Mouse (Mus musculus): Measurements from ENCODE around the gene Rpgrip1l.

Gene Rpgrip1l

DNA sequence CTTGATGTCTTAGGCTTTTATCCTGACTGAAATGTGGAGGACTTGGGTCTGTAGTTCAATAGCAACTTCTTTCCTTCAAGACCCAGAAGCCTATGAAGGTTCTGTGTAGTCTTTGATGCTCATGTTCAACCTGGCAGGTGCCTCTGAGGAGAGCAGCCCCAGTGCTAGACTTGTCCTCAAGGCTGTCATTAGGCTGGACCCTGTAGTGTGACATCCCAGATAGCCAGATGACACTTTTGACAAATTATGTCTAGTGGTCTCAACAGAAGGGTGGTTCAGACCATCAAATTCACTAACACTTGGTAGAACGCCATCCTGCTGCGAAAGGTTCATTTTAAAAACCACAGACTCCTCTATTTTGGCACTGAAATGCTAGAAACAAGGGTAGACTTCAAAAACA is 100.1 kb downstream of the Rpgrip1l start:
- no peak for DNase-seq (ENCODE audit: inconsistent age in 2 of 2, low spot score in 1 of 2)

DNA sequence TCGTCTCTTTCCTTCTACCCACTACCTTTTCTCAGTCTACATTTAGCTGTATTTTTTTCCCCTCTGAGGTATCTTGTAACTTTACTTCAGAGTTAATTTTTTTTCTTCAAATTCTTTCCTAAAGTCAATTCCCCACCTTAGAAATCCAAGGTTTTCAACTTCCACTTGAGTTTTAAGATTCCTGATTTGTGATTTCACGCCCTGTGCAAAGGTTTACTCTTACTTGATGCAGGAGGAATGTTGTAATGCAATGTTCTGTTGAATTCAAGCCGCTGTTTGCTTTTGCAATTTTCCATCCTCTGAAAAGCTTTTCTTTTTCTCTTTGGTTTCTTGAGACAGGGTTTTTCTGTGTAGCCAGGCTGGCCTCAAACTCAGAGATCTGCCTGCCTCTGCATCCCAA is 103.4 kb downstream of the Rpgrip1l start:
- no peak for DNase-seq (ENCODE audit: inconsistent age in 2 of 2, low spot score in 1 of 2)

DNA sequence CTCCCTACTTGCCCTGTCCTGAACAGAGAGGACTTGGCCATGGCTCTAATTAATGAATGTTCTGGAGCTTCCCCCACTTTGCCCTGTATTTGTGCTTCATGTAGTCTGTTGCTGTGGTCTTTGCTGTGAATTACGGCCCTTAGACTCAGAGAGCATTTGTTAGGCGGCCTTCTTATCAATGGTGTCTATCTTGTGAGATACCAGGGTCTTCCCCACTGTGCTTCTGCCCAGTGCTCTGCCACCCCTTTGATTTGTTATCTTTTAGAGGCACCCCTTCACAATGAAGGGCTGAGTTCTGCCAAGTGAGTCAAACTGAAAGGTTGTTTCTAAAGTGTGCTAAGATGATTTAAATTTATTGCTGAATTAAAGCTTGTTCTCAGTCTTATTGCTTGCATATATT is 105.4 kb downstream of the Rpgrip1l start:
- DNase-seq (ENCODE audit: inconsistent age in 2 of 2, low spot score in 1 of 2): no peak

DNA sequence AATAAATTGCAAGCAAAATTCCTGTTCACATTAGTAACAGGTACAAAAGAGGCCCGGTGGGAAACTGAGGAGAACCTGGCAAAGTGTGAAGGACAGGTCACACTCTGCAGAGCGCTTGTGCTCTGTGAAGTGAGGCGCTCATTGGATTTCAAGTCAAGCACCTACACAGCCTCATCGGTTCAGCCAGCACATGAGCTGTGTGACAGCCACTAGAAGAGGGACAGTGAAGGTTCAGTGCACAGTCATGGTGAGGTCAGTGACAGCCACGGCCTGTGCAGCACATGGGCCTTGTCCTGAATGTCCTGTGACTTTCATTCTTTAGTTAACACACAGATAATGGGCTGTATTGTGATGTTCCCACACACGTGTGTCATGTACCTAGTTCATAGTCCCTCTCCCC is 107.2 kb downstream of the Rpgrip1l start:
- DNase-seq (ENCODE audit: inconsistent age in 2 of 2, low spot score in 1 of 2): no peak

DNA sequence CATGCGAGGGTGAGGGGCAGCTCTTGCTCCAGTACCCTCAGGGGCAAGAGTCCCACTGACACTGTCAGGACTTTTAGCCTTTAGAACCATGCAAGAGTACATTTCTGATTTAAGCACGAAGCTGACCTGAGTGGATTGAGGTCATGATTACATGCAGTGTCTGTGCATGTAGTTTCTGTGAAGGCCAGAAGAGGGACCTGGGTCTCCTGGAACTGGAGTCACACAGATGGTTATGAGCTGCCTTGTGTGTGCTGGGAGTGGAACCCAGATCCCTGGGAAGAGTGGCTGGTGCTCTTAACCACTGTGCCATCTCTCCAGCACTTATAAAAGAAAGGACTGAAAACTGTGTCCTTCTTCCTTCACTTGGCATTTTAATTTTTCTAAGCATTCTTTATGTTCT is 111.9 kb downstream of the Rpgrip1l start:
- DNase-seq (ENCODE audit: inconsistent age in 2 of 2, low spot score in 1 of 2): no peak

DNA sequence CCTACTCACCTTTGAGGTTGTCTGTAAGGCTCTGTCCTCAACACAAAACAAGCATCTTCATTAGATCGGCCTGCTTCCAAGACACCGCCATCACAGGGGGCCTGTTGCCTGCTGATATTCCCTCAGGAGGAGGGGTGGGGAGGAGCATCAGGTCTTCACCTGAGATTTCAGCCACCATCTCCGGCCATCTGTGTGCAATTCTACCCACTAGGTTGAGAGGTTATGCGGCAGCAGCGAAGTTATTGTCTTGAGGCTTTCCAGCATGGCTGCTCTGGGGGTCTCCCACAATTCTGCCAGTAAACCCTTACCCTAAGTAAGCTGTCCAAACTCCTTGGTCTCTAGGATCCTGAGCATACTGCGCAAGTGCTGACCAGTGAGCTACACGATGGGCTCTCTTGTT is 113.2 kb downstream of the Rpgrip1l start, which contains the start of gene Aktip:
Gene Aktip, minus strand, starts transcription at position 101 of the 400 bp plus-strand sequence.
- DNase-seq (ENCODE audit: inconsistent age in 2 of 2, low spot score in 1 of 2): no peak

DNA sequence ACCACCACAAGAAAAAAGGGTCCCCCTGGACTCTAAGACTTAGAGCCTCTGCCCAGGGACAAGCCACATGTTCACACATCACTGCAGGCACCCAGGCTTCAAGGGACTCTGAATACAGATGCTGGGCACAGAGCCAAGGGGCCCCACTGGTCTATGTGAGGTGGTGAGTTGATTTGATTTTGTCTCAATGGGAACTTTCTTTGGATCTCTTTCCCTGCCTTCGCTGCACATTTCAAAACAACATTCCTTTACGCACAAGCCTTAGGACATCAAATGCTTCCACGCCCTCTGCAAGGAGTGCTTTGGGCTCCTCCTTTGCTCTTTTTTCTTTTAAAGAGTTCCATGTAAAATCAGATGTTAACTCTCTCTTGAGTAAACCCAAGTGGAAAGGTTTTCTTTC is 115.0 kb downstream of the Rpgrip1l start:
- no peak for DNase-seq (ENCODE audit: inconsistent age in 2 of 2, low spot score in 1 of 2)

DNA sequence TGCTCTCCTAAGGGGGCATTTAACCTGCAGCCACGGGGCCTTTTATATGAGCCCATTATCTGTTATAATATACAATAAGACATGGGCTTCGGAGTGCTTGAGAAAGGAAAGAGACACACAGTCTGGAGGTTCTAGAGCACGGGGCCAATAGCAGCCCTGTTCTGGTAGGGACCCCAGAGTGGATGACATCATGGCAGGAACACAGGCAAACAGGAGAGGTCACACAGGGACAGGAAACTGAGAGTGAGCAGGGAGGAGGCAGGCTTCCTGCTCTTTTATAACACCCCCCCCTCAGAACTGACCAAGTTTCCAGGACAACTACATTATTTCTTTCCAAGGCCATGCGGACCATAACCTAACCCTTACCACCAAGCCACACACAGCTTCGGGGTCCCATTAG is 115.8 kb downstream of the Rpgrip1l start:
- DNase-seq (ENCODE audit: inconsistent age in 2 of 2, low spot score in 1 of 2): no peak

DNA sequence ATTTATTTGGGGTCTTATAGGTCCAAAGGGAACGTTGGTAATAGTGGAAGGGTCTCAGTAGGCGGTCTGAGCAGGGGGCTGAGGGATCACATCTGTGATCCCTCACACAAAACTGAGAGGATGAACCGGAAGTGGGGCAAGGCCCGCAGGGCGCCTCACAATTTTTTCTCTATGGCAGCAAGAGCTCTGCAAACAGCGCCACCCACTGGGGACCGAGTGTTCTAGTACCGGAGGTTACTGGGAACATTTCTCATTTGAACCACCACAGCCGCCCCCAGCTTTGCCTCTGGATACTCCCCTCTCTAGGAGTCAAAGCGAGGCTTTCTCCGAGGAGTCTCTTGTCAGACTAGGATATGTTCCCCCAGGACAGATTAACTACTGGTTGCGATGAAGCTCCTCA is 116.4 kb downstream of the Rpgrip1l start:
- DNase-seq (ENCODE audit: inconsistent age in 2 of 2, low spot score in 1 of 2): no peak

DNA sequence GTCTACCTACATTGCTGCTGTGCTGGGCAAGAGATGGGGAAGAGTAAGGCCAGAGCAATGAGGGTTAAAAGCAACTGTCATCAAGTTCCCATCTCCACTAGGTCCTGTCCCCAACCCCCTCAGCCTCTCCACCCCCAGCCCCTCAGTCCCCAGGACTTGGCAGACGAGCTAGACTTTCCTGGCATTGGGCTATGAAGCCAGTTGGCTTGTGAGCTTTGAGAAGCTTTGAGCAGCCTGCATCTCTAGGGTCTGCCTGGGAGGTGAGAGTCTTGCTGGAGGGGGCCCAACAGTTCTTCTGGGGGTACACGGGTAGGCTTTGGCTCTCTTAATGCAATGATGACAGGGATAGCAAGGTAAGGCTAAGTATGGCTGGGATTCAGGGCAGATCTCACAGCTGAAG is 119.0 kb downstream of the Rpgrip1l start:
- no peak for DNase-seq (ENCODE audit: inconsistent age in 2 of 2, low spot score in 1 of 2)

DNA sequence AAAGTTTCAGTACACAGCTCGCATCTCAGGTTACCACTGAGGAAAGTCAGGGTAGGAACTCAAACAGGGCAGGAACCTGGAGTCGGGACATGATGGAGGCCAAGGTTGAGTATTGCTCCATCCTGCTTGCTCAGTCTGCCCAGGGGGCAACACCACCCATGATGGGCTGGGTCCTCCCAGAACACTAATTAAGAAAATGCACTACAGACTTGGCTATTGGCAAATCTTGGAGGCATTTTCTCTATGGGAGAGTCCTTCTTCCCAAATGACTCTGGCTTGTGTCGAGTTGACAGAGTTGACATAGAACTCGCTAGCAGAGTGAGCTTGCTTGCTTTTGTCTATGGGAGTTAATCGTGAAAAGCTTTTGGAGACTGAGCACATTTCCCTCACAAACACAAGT is 120.1 kb downstream of the Rpgrip1l start:
- no peak for DNase-seq (ENCODE audit: inconsistent age in 2 of 2, low spot score in 1 of 2)

DNA sequence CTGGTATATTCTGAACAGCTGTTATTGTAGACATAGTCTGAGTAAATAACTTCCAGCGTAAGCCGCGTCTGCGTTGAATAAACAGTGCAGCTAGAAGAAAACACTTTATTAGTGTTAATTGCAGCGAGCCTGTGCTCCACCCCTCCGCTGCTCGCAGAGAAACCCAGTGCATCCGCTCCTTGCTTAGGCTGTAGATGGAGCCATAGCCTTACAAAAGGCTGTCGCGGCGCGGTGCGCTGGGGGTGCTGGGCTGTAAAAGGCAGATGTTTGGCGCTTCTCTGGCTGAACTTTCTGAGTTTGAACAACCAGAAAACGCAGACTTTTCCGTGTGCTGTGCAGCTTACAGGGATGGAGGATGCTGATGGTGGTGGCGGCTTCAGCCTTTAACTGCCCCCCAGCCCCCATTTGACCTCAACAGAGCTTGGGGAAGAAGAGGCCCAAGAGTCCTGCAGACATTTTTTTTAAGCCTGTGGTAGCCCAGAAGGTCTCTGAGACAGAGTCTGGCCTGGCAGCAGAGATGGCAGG is 122.2 kb downstream of the Rpgrip1l start:
- peak; percentile 27 to 69 for DNase-seq (ENCODE audit: inconsistent age in 2 of 2, low spot score in 1 of 2)

DNA sequence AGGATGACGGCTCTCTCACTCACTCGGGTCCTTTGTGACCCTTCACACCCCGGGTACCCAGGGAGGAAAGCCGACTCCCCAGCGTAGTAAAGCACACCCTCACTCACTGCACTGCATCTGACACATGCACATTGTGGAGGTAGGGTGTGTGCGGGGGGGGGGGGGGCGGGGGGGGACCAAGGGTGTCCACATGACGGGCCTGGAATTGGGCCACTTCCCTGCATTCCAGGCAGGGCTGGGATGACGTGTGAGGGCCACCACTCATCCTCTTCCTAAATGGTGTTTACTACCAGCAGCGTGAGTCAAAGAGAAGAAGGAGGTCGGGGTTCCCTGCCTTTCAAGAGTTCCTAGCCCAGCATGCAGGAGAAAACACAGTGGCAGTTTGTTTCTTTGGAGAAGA is 124.9 kb downstream of the Rpgrip1l start:
- no peak for DNase-seq (ENCODE audit: inconsistent age in 2 of 2, low spot score in 1 of 2)

DNA sequence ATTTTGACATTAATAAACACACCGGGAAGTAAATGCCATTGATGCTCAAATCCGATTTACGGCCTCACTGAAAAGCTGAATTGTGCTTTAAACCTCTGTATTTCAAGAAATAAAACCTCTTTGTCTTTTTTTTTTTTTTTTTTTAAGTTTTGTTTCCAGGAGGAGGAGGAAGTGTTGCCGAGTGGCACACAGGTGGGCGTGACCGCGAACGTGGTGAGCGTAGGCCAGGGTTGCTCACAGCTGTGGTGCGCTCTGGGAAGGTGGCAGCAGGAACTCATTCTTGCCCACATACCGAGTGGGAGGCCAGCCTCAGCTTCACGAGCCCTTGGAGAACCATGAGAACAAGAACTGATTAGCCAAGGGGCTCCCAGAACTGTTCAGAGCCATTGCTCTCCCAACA is 126.7 kb downstream of the Rpgrip1l start:
- no peak for DNase-seq (ENCODE audit: inconsistent age in 2 of 2, low spot score in 1 of 2)

DNA sequence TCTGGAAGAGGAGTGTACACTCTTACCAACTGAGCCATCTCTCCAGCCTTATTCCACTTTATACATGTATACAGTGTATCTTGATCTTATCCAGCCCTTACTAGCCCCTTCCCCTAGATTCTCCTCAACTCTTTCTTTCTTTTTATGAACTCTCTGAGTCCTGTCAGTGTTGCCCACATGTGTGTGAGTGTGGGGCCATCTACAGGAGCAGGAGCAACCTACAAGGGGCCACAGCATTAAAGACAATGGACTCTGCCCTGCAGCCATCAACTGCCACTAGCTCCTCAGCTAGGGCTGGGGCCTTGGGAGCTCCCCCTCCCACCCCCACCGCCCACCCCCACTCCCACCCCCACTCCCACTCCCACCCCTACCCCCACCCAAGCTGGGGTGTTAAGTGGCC is 135.4 kb downstream of the Rpgrip1l start:
- no peak for DNase-seq (ENCODE audit: inconsistent age in 2 of 2, low spot score in 1 of 2)

DNA sequence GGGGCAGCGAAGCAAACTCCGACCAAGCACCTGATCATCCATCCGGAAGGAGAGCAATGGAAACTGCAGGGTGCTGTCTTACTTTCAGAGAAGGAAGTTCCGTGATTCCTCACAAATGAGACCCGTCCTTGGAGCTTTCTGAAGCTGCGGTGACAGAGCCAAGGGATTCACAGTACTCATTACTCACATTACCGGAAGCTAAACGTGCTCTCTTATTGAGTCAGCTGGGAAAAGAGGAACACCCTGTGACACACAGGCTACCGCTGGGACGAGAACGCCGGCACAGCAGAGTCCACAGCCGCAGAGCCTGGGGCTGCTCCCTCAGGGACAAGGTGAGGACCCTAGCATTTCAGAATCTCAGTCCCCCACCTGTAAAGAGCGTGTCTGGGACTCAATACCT is 136.9 kb downstream of the Rpgrip1l start:
- DNase-seq (ENCODE audit: inconsistent age in 2 of 2, low spot score in 1 of 2): peak; percentile 30 to 63

DNA sequence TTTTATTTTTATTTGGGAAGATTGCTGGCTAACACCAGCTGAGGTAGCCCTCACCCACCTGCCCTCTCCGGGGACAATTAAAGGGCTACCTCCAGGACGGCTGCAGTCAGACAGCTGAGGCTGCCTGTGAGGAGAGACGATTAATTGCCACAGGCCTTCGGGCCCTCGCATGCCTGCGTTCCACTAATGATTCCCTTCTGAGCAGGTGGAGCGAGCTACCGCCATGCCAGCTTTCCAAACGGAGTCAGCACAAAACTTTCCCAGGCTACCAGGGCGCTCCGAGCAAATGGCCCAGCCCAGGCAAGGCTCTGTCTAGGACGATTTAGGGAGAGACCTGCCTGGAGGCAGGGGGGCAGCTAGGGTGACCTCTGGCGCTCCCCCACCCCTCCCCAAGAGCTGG is 141.5 kb downstream of the Rpgrip1l start:
- DNase-seq (ENCODE audit: inconsistent age in 2 of 2, low spot score in 1 of 2): no peak

DNA sequence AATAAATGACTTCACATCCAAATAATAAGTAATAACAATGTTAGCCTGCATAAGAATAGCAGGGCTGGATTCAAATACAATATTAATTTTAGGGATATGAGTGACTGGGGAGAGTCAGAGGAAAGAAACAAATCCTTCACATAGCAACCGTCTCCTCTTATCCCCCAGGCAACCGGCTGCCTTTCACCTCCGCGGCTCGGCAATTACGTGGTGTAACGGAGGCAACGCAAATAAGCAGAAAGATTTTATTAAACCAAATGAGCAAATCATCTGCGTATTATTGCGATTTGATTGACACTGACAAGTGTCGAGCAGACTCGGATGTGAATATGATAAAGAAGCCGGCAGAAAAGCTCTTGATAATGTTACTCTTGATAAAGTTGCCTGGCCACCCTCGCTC is 142.1 kb downstream of the Rpgrip1l start:
- no peak for DNase-seq (ENCODE audit: inconsistent age in 2 of 2, low spot score in 1 of 2)

DNA sequence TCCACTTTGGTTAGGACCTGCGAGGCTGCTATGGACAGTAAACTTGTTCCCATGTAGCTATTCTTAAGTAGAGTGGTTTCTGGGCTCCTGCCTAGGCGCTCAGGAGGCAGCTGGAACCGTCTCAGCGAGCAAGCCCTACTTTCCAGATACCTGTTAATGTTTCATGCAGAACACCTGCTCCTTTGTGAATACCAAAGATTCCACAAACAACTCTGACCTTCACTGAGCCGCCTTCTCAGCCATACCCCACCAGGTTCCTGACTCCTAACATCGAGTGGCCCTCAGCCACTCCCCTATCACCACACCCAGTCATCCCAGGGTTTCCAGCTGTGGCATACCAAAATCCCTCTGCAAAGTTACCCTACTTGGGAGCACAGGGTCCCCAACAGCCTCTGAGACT is 142.9 kb downstream of the Rpgrip1l start:
- DNase-seq (ENCODE audit: inconsistent age in 2 of 2, low spot score in 1 of 2): no peak
